Comparison of ENCODE assay signal across 9 mouse cellular contexts in the genomic region with DNA sequence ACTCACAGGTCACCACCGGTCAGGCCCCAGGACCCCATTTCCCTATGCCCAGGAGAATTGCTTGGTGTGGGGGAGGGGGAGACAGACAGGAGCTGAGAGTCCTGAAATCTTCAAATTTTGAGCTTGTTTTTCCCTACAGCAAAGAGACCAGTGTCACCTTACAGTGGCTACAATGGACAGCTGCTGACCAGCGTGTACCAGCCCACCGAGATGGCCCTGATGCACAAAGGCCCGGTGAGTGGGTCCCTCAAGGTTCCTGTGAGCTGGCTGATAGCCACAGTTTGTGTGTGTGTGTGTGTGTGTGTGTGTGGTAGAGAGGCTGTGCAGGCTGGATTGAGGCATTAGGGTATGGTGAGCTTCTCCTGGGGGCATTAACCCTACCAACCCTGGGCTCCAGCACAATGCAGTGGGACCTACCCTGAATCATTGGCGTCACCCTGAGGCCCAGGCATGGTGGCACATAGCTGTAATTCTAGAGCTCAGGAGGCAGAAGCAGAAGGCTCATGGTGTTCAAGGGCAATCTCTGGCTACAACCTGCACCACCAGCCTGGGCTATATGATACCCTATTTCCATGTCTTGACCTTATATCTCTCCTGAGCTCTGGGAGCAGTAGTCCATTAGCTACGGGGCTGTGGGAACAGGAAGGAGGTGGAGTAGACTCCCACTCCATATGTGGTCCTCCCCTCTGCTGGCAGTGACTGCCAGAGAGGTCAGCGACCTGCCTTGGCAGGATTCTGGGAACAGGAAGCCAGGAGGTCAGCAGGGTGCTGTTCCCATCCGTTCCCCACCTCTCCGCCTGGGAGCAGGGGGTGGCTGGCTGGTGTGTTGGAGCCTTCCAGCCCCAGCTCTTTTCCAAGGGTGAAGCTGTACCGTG. TPM values are rescaled to one million over a fixed set of nuclear protein-coding genes. Genes with fewer than 3 reads are reported as not detected.
DNase-seq lines count a peak whose midpoint lies in the region; ATAC-seq and TF ChIP-seq lines count a peak whose summit lies in the region.
"Had no signal": no experiment of that assay in that cellular context is flagged by ENCODE, and none has a peak within 500 bp of the region (broad histone marks: within the 10 kb centered on the region; RNA-seq: fewer than 3 reads in every experiment).

No protein-coding gene starts in this region.

- intact Hi-C loops in gastrocnemius, adult 2 months (cut with DNase I) = no loop called here

- no peaks in the 10 kb centered on the region for H3K27me3 ChIP-seq in intestine, postnatal 0 days (replicated peaks; ENCODE audit: control insufficient read depth, insufficient read depth, low read length)
- no peaks in the 10 kb centered on the region for H3K27me3 ChIP-seq in lung, embryonic 16.5 days (ENCODE audit: control insufficient read depth, insufficient read depth, low read depth, low read length)
- H3K27me3 ChIP-seq in midbrain, embryonic 15.5 days (replicated peaks) = no peaks in the 10 kb centered on the region
- H3K27me3 ChIP-seq: embryonic facial prominence, embryonic 15.5 days had no signal

- H3K9ac ChIP-seq in intestine, postnatal 0 days (ENCODE audit: low read depth, low read length) = no peak overlapping the region
- peak overlapping the region; percentile 44; the same call in 1 of the 2 replicates for H3K9ac ChIP-seq in lung, embryonic 16.5 days (ENCODE audit: low read length)
- H3K9ac ChIP-seq in midbrain, embryonic 15.5 days = no peak overlapping the region
- H3K9ac ChIP-seq: embryonic facial prominence, embryonic 15.5 days had no signal

- no peak for TF ChIP-seq CTCF in gastrocnemius, adult 2 months (IDR thresholded peaks at IDR 0.05)
- no peak for TF ChIP-seq CTCF in intestine, postnatal 0 days (IDR thresholded peaks at IDR 0.05; ENCODE audit: low read depth)

- peak overlapping the region; percentile 88 for H3K27ac ChIP-seq in gastrocnemius, adult 2 months
- H3K27ac ChIP-seq in intestine, postnatal 0 days (ENCODE audit: low read depth, low read length) = no peak overlapping the region
- peak overlapping the region; percentile 63 for H3K27ac ChIP-seq in lung, embryonic 16.5 days (ENCODE audit: low read length)
- H3K27ac ChIP-seq in midbrain, embryonic 15.5 days = no peak overlapping the region
- H3K27ac ChIP-seq: embryonic facial prominence, embryonic 15.5 days had no signal

- no peaks in the 10 kb centered on the region for H3K9me3 ChIP-seq in intestine, postnatal 0 days (ENCODE audit: control insufficient read depth)
- H3K9me3 ChIP-seq in lung, embryonic 16.5 days (ENCODE audit: control insufficient read depth, low read length) = no peaks in the 10 kb centered on the region
- H3K9me3 ChIP-seq in midbrain, embryonic 15.5 days = no peaks in the 10 kb centered on the region
- H3K9me3 ChIP-seq: embryonic facial prominence, embryonic 15.5 days had no signal

- peak; percentile 35 for ATAC-seq in intestine, postnatal 0 days
- ATAC-seq in lung, embryonic 16.5 days (ENCODE audit: low read depth) = peak; percentile 74
- ATAC-seq in midbrain, embryonic 15.5 days (replicated peaks) = no peak

- peaks cover 11% of the 10 kb centered on the region; the same call in 1 of the 2 replicates for H3K4me1 ChIP-seq in intestine, postnatal 0 days (replicated peaks; ENCODE audit: control insufficient read depth, insufficient read depth, low read length)
- peaks cover 26% of the 10 kb centered on the region for H3K4me1 ChIP-seq in lung, embryonic 16.5 days (replicated peaks; ENCODE audit: control insufficient read depth, insufficient read depth, low read length)
- H3K4me1 ChIP-seq in midbrain, embryonic 15.5 days = no peaks in the 10 kb centered on the region

- 28% methylated on average over 10 of the region's 10 CpGs for WGBS in intestine, postnatal 0 days
- WGBS in lung, embryonic 16.5 days = 33% methylated on average over 10 of the region's 10 CpGs
- 63% methylated on average over 10 of the region's 10 CpGs for WGBS in midbrain, embryonic 15.5 days

- DNase-seq in gastrocnemius, adult 18-20 months (ENCODE audit: low spot score) = peak; percentile 69
- DNase-seq in gastrocnemius, postnatal 4 days (ENCODE audit: low spot score in 2 of 2) = no peak
- DNase-seq in gastrocnemius, adult 2 months = peak; percentile 81
- no peak for DNase-seq in thymus, postnatal 25 days
- DNase-seq in urinary bladder, postnatal 10 days (ENCODE audit: low spot score) = no peak

- no peaks in the 10 kb centered on the region; the same call in 1 of the 2 replicates for H3K36me3 ChIP-seq in intestine, postnatal 0 days (ENCODE audit: control insufficient read depth, insufficient read depth)
- H3K36me3 ChIP-seq in lung, embryonic 16.5 days (ENCODE audit: control insufficient read depth, insufficient read depth, low read length) = peaks cover 14% of the 10 kb centered on the region; the same call in 1 of the 2 replicates
- H3K36me3 ChIP-seq in midbrain, embryonic 15.5 days (replicated peaks) = no peaks in the 10 kb centered on the region

- peak overlapping the region; percentile 44 for H3K4me2 ChIP-seq in intestine, postnatal 0 days (replicated peaks; ENCODE audit: low read depth)
- H3K4me2 ChIP-seq in lung, embryonic 16.5 days (ENCODE audit: low read depth, low read length) = no peak overlapping the region
- no peak overlapping the region for H3K4me2 ChIP-seq in midbrain, embryonic 15.5 days
- H3K4me2 ChIP-seq: embryonic facial prominence, embryonic 15.5 days had no signal

- H3K4me3 ChIP-seq in gastrocnemius, adult 2 months = peak overlapping the region; percentile 9
- no peak overlapping the region for H3K4me3 ChIP-seq in intestine, postnatal 0 days (ENCODE audit: low read depth, low read length)
- H3K4me3 ChIP-seq in lung, embryonic 16.5 days (ENCODE audit: low read length) = no peak overlapping the region
- no peak overlapping the region for H3K4me3 ChIP-seq in midbrain, embryonic 15.5 days
- H3K4me3 ChIP-seq: embryonic facial prominence, embryonic 15.5 days had no signal

RNA-seq across cellular contexts. Expression of a gene that starts 15.8 kb away (rescaled TPM):
- 10 to 100 TPM; 39.7 to 43.7 TPM for total RNA-seq in gastrocnemius, adult 18-20 months (2021)
- total RNA-seq in gastrocnemius, postnatal 4 days (2021) = 10 to 100 TPM; 51.0 to 57.9 TPM
- 10 to 100 TPM; 45.4 to 82.1 TPM for total RNA-seq in gastrocnemius, adult 2 months (2021)
- 2.3 and 2.8 TPM in 2 replicates for polyA plus RNA-seq in intestine, postnatal 0 days (2015; fragmentation: Nextera tagmentation; extraction: Ambion mirVana)
- polyA plus RNA-seq in lung, embryonic 16.5 days (2015; fragmentation: Nextera tagmentation; extraction: Ambion mirVana) = 30.7 and 33.2 TPM in 2 replicates
- polyA plus RNA-seq in midbrain, embryonic 15.5 days (2015; fragmentation: Nextera tagmentation; extraction: Ambion mirVana) = 9.3 and 9.4 TPM in 2 replicates

RNA-seq across cellular contexts. Expression of a gene that starts 23.1 kb away (rescaled TPM):
- under 1 TPM; 0.59 to 0.81 TPM for total RNA-seq in gastrocnemius, adult 18-20 months (2021)
- total RNA-seq in gastrocnemius, postnatal 4 days (2021) = 1 to 10 TPM; 1.3 to 2.0 TPM
- total RNA-seq in gastrocnemius, adult 2 months (2021) = under 1 TPM; 0.50 to 0.66 TPM
- 2.2 and 2.3 TPM in 2 replicates for polyA plus RNA-seq in intestine, postnatal 0 days (2015; fragmentation: Nextera tagmentation; extraction: Ambion mirVana)
- polyA plus RNA-seq in lung, embryonic 16.5 days (2015; fragmentation: Nextera tagmentation; extraction: Ambion mirVana) = 1.4 and 1.7 TPM in 2 replicates
- 0.86 and 0.94 TPM in 2 replicates for polyA plus RNA-seq in midbrain, embryonic 15.5 days (2015; fragmentation: Nextera tagmentation; extraction: Ambion mirVana)

Comparison
In these comparisons a context has a peak if more than half of its experiments do, and no peak if none do; other contexts are left out.
1. DNase-seq: peak in gastrocnemius, adult 18-20 months (single experiment) and gastrocnemius, adult 2 months (single experiment); none in gastrocnemius, postnatal 4 days (0 of 2), thymus, postnatal 25 days (single experiment) and urinary bladder, postnatal 10 days (single experiment).
2. H3K27ac ChIP-seq: peak in gastrocnemius, adult 2 months (single experiment) and lung, embryonic 16.5 days (single experiment); none in intestine, postnatal 0 days (single experiment) and midbrain, embryonic 15.5 days (single experiment).